Mouse (Mus musculus) heart, postnatal 0 days (tissue): ENCODE measurements at regions not wholly inside any gene's neighbourhood (a gene's known extent, or its start where the extent isn't known, plus 50 kb on each side); places are given as distances from the start of the nearest gene placed in this dataset.

Experiments used
- CTCF ChIP-seq: IDR thresholded peaks from 2 replicates; pipeline ENCODE4 v1.5.1; 2016; ENCODE audit warnings: antibody characterized with exemption, control low read depth, low read depth
- EP300 ChIP-seq: IDR thresholded peaks from 2 replicates; pipeline ENCODE4 v1.6.1; 2016; ENCODE audit warnings: antibody characterized with exemption, low read depth

GRCm38 (mm10) chr9:61268681-61269080, 103.5 kb upstream of the Tle3 start:
- no peak for TF ChIP-seq CTCF
- no peak for TF ChIP-seq EP300
